Mouse (Mus musculus) limb, embryonic 14.5 days (tissue): ENCODE data around the gene Grb2. TPM values are rescaled to one million over a fixed set of nuclear protein-coding genes. Genes with fewer than 3 reads are reported as not detected.
A peak's percentile ranks its signal among the peaks of the same experiment; 100 is the strongest.

ENCODE experiments used
- ATAC-seq: fragments of 200-750 bp; cut with Nextera tagmentation; 2 replicates; pipeline ENCODE4 v1.8.0; 2017; ENCODE audit warnings: low read depth, moderate number of reproducible peaks, moderate TSS enrichment; ENCODE audit not compliant: low FRiP score
- DNase-seq: peaks from one replicate; pipeline ENCODE4 v3.0.0-alpha.2; 2015; ENCODE audit warnings: low spot score
- H3K27ac ChIP-seq: fragments of 300-500 bp; sonication (generic); replicated peaks from 2 replicates; pipeline ENCODE4 v1.5.1; 2014; ENCODE audit warnings: low read depth, mild to moderate bottlenecking, low read length, moderate library complexity, mixed read lengths
- H3K27me3 ChIP-seq: fragments of 300-500 bp; sonication (generic); 2 replicates; pipeline ENCODE4 v1.6.1; 2014; ENCODE audit warnings: low read length, mixed read lengths; ENCODE audit not compliant: control insufficient read depth, insufficient read depth
- H3K36me3 ChIP-seq: fragments of 300-500 bp; sonication (generic); 2 replicates; pipeline ENCODE4 v1.6.1; 2014; ENCODE audit warnings: mild to moderate bottlenecking, low read length, moderate library complexity, mixed read lengths; ENCODE audit not compliant: control insufficient read depth, insufficient read depth
- H3K4me1 ChIP-seq: fragments of 300-500 bp; sonication (generic); 2 replicates; pipeline ENCODE4 v1.6.1; 2014; ENCODE audit warnings: antibody characterized with exemption, low read length, mixed read lengths; ENCODE audit not compliant: control insufficient read depth, insufficient read depth
- H3K4me2 ChIP-seq: fragments of 300-500 bp; sonication (generic); replicated peaks from 2 replicates; pipeline ENCODE4 v1.6.1; 2014; ENCODE audit warnings: low read depth, mild to moderate bottlenecking, low read length, moderate library complexity; ENCODE audit not compliant: severe bottlenecking
- H3K4me3 ChIP-seq: fragments of 300-500 bp; sonication (generic); replicated peaks from 2 replicates; pipeline ENCODE4 v1.5.1; 2014; ENCODE audit warnings: low read length
- H3K9ac ChIP-seq: fragments of 300-500 bp; sonication (generic); 2 replicates; pipeline ENCODE4 v1.6.1; 2014; ENCODE audit warnings: mild to moderate bottlenecking, low read depth, low read length, moderate library complexity; ENCODE audit not compliant: severe bottlenecking
- H3K9me3 ChIP-seq: fragments of 300-500 bp; sonication (generic); 2 replicates; pipeline ENCODE4 v1.6.1; 2016; ENCODE audit warnings: low read length; ENCODE audit not compliant: control insufficient read depth
- POLR2A ChIP-seq: fragments of 200-500 bp; IDR thresholded peaks from 2 replicates; pipeline ENCODE4 v1.8.0; 2012; ENCODE audit warnings: inconsistent platforms, mild to moderate bottlenecking, moderate library complexity, borderline replicate concordance; ENCODE audit not compliant: insufficient read depth, insufficient read length; ENCODE audit errors: extremely low read depth
- WGBS: fragments of 180-500 bp; shearing (Covaris S2); extraction: QIAGEN DNeasy Blood & Tissue Kit; methylation state at CpG from one replicate; pipeline ENCODE4 v1.1.7; 2014; 5-methylcytosine and 5-hydroxymethylcytosine counted together
- polyA plus RNA-seq, 2 experiments: library from polyadenylated mRNA; depleted of rRNA in 1 of 2; stranded (reverse) in 1 of 2; unstranded in 1 of 2; fragments of >200 nt; fragmentation: Nextera tagmentation in 1 of 2; extraction: Ambion mirVana in 1 of 2; gene quantifications; 2 replicates each; pipeline versions ENCODE4 v1.2.1 to v1.2.3; 2012 to 2014

Gene Grb2
- polyA plus RNA-seq, 2 experiments = 58.0 to 61.5 TPM

DNA sequence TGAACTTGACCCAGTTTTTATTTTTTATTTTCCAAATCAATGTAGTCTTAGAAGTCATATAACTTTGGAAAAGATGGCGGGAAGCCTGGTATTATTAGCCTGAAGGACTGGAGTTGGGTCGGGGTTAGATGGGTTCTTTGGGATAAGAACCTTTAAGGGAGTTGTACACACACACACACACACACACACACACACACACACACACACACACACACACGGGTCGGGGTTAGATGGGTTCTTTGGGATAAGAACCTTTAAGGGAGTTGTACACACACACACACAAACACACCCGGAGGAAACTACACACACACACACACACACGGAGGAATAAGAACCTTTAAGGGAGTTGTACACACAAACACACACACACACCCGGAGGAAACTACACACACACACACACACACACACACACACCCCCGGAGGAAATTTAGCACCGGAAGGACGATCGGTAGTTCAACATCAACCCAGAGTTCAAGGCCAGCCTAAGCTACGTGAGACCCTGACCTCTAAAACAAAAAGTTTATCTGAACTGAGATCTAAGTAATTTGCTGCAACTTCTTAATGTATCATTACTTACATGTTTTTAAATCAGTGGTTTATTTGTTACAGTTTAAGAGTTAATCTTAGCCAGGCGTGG lies 79.8 kb downstream of the Grb2 start:
- Histone ChIP-seq H3K27ac (0 out of 2 replicates have a peak overlapping the region, but pooled peaks have one; percentile 5), H3K4me1 (no peaks in the 10 kb centered on the region), H3K9ac (peak overlapping the region; percentile 28; the same call in 1 of the 2 replicates), H3K27me3 (no peaks in the 10 kb centered on the region), H3K4me2 (peak overlapping the region; percentile 77), H3K9me3 (no peaks in the 10 kb centered on the region), H3K4me3 (peak overlapping the region; percentile 67), H3K36me3 (0 out of 2 replicates have a peak, but pooled peaks cover 2% of the 10 kb centered on the region)
- ATAC-seq = no peak
- 58% methylated on average over 13 of the region's 13 CpGs for WGBS
- no peak for DNase-seq
- no peak for TF ChIP-seq POLR2A

- Histone ChIP-seq H3K36me3 (peaks cover 7% of the 10 kb centered on the region), H3K4me1 (no peaks in the 10 kb centered on the region), H3K4me2 (peak within 1 kb of the TSS; percentile 77), H3K9ac (peak within 1 kb of the TSS; percentile 66), H3K27me3 (no peaks in the 10 kb centered on the region), H3K27ac (0 out of 2 replicates have a peak within 1 kb of the TSS, but pooled peaks have one; percentile 5), H3K9me3 (no peaks in the 10 kb centered on the region), H3K4me3 (peak within 1 kb of the TSS; percentile 67)
- no peak for TF ChIP-seq POLR2A
- ATAC-seq (peak; percentile 99), DNase-seq (peak; percentile 99)
- under 1% methylated on average over 44 of the region's 47 CpGs for WGBS
These were observed 80.5 kb downstream of the Grb2 start, which contains the start of gene Slc25a19 for GRCm38 (mm10) chr11:115627705-115628464. TSS of gene Slc25a19 (minus strand) at chr11:115628295.

- Histone ChIP-seq H3K36me3 (peaks cover 15% of the 10 kb centered on the region), H3K27ac (no peak overlapping the region), H3K4me2 (peak overlapping the region; percentile 77), H3K4me1 (no peaks in the 10 kb centered on the region), H3K9me3 (no peaks in the 10 kb centered on the region), H3K27me3 (no peaks in the 10 kb centered on the region), H3K9ac (peak overlapping the region; percentile 66), H3K4me3 (peak overlapping the region; percentile 67)
- ATAC-seq (no peak), DNase-seq (no peak)
- WGBS = 46% methylated on average over 11 of the region's 11 CpGs
- no peak for TF ChIP-seq POLR2A
These were observed 81.4 kb downstream of the Grb2 start for GRCm38 (mm10) chr11:115626824-115627616.

GRCm38 (mm10) chr11:115625877-115626276 lies 82.5 kb downstream of the Grb2 start:
- H3K36me3 ChIP-seq = peaks cover 23% of the 10 kb centered on the region
- no peaks in the 10 kb centered on the region for H3K9me3 ChIP-seq
- H3K4me3 ChIP-seq = no peak overlapping the region
- DNase-seq (no peak), ATAC-seq (no peak)
- no peak overlapping the region for H3K9ac ChIP-seq
- WGBS = 83% methylated on average over 9 of the region's 9 CpGs
- no peak overlapping the region for H3K27ac ChIP-seq
- H3K4me1 ChIP-seq = no peaks in the 10 kb centered on the region
- no peak for TF ChIP-seq POLR2A
- no peak overlapping the region for H3K4me2 ChIP-seq
- no peaks in the 10 kb centered on the region for H3K27me3 ChIP-seq
